ENCODE assay signal across 8 mouse cellular contexts in the genomic region with DNA sequence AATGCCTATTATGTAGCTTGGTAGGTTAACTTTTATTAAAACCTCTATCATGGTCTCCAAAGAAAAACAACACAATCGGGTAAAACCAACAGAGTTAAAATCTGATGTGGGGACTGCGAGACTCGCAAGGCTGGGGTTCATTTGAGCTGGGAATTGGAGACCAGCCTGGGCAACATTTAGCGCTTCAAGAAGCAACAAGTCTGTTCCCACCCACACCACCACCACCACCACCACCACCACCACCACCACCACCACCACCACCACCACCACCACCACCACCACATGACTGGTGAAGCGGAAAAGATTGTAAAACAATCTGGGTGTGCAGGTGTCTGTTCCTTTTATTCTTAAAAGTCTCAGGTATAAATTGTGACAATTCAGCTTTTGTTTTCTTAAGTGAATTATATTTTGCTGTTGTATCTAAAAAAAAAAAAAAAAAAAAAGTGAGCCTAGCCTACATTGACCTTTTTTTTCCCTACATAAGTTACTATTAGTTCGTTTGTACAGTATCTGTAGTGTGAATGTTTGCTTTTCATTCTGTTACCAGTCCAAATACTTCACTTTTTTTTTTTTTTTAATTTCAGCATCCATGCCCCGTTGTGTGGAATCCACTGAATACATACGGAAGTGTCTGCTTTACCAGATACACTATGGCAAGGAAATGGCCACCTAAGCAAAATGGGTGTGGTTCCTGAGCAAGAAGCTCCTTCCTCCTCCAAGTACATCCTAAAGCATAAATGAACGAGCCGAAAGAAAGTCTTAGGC. TPM values are rescaled to one million over a fixed set of nuclear protein-coding genes. Genes with fewer than 3 reads are reported as not detected.
DNase-seq lines count a peak whose midpoint lies in the region; ATAC-seq and TF ChIP-seq lines count a peak whose summit lies in the region.

No protein-coding gene starts in this region.

- peaks cover 19 to 37% of the 10 kb centered on the region in 2 experiments for H3K36me3 ChIP-seq in CH12.LX (replicated peaks in 1 of 2; ENCODE audit: control insufficient read depth in 1 of 2, insufficient read depth in 1 of 2, low read length in 1 of 2)
- peaks cover 33% of the 10 kb centered on the region for H3K36me3 ChIP-seq in hindbrain, embryonic 10.5 days
- peaks cover 26% of the 10 kb centered on the region for H3K36me3 ChIP-seq in liver, postnatal 0 days (replicated peaks; ENCODE audit: insufficient read depth, low read length)

- 57% methylated on average over 10 of the region's 10 CpGs for WGBS in hindbrain, embryonic 10.5 days
- 40% methylated on average over 10 of the region's 10 CpGs for WGBS in liver, postnatal 0 days (ENCODE audit: insufficient replicate concordance)

- ATAC-seq in liver, postnatal 0 days = peak; percentile 2; the same call in 1 of the 2 replicates
- ATAC-seq in inflammation-experienced regulatory T-cells, adult 6 months = no peak

- H3K4me2 ChIP-seq in CH12.LX (ENCODE audit: insufficient read depth, low read depth, poor library complexity, severe bottlenecking) = peak overlapping the region; percentile 59; the same call in 1 of the 2 replicates
- peak overlapping the region; percentile 98 for H3K4me2 ChIP-seq in liver, postnatal 0 days (ENCODE audit: low read depth, low read length)

- H3K9ac ChIP-seq in CH12.LX (ENCODE audit: insufficient read depth, low read depth) = peak overlapping the region; percentile 60; the same call in 1 of the 2 replicates
- H3K9ac ChIP-seq in liver, postnatal 0 days (replicated peaks) = peak overlapping the region; percentile 79; the same call in 1 of the 2 replicates

- intact Hi-C loops in gastrocnemius, adult 2 months (cut with DNase I) = no loop called here

- H3K9me3 ChIP-seq in CH12.LX (replicated peaks; ENCODE audit: low read length) = no peaks in the 10 kb centered on the region
- no peaks in the 10 kb centered on the region for H3K9me3 ChIP-seq in hindbrain, embryonic 10.5 days
- no peaks in the 10 kb centered on the region for H3K9me3 ChIP-seq in liver, postnatal 0 days (ENCODE audit: low read length)

- TF ChIP-seq EP300 in CH12.LX (IDR thresholded peaks at IDR 0.05; ENCODE audit: low read length) = no peak
- TF ChIP-seq EP300 in liver, postnatal 0 days (IDR thresholded peaks at IDR 0.05; ENCODE audit: low read depth) = no peak

- H3K4me3 ChIP-seq in gastrocnemius, adult 2 months = peak overlapping the region; percentile 80
- peak overlapping the region in 2 of 3 experiments; percentile 64 to 70 for H3K4me3 ChIP-seq in CH12.LX (replicated peaks in 1 of 3; ENCODE audit: low read depth in 2 of 3, low read length in 2 of 3, poor library complexity in 1 of 3)
- peak overlapping the region; percentile 72 for H3K4me3 ChIP-seq in hindbrain, embryonic 10.5 days
- peak overlapping the region; percentile 72 for H3K4me3 ChIP-seq in liver, postnatal 0 days (ENCODE audit: low read depth, low read length)

- no peak for DNase-seq in gastrocnemius, adult 2 months
- DNase-seq in gastrocnemius, adult 8-10 months (ENCODE audit: low spot score in 2 of 2) = no peak
- no peak for DNase-seq in CH12.LX (ENCODE audit: extremely low read depth)
- no peak for DNase-seq in hindbrain, embryonic 10.5 days (ENCODE audit: low spot score)
- DNase-seq in liver, postnatal 0 days = no peak
- no peak for DNase-seq in embryo, embryonic 10 days (ENCODE audit: low spot score)
- no peak for DNase-seq in spleen, postnatal 14 days (ENCODE audit: low spot score in 2 of 2)

- dilution Hi-C loops in CH12.LX (cut with MboI; ENCODE audit: extremely low pct_ligation_motif_present, extremely low pct_unique_long_range_greater_than_20kb, low sequenced_read_pairs) = no loop called here

- H3K4me1 ChIP-seq in CH12.LX (ENCODE audit: control insufficient read depth in 1 of 2, insufficient read depth in 2 of 2) = peaks cover 0 to 23% of the 10 kb centered on the region in 2 experiments; a peak in 2 of 4 replicates
- peaks cover 21% of the 10 kb centered on the region; the same call in 1 of the 2 replicates for H3K4me1 ChIP-seq in hindbrain, embryonic 10.5 days (replicated peaks)
- peaks cover 26% of the 10 kb centered on the region for H3K4me1 ChIP-seq in liver, postnatal 0 days (ENCODE audit: insufficient read depth)

- no peak for TF ChIP-seq CTCF in gastrocnemius, adult 2 months (IDR thresholded peaks at IDR 0.05)
- TF ChIP-seq CTCF in CH12.LX (conservative IDR thresholded peaks at IDR 0.05 in 1 of 2, IDR thresholded peaks at IDR 0.05 in 1 of 2; ENCODE audit: low read depth in 2 of 2, low read length in 2 of 2) = no peak
- TF ChIP-seq CTCF in liver, postnatal 0 days (IDR thresholded peaks at IDR 0.05; ENCODE audit: low read depth) = no peak

- in situ Hi-C loops in CH12.LX (cut with MboI; ENCODE audit: low pct_ligation_motif_present, low pct_unique_long_range_greater_than_20kb, low sequenced_read_pairs) = no loop called here

- no peak for TF ChIP-seq POLR2A in CH12.LX (IDR thresholded peaks at IDR 0.05; ENCODE audit: low read depth, low read length)

- H3K27me3 ChIP-seq in CH12.LX (replicated peaks) = no peaks in the 10 kb centered on the region
- H3K27me3 ChIP-seq in hindbrain, embryonic 10.5 days (ENCODE audit: insufficient read depth, poor library complexity, severe bottlenecking) = no peaks in the 10 kb centered on the region; the same call in 1 of the 2 replicates
- no peaks in the 10 kb centered on the region for H3K27me3 ChIP-seq in liver, postnatal 0 days (ENCODE audit: insufficient read depth, low read length)

- peak overlapping the region; percentile 85 for H3K27ac ChIP-seq in gastrocnemius, adult 2 months
- H3K27ac ChIP-seq in CH12.LX (ENCODE audit: insufficient read depth, low read depth) = no peak overlapping the region
- peak overlapping the region; percentile 90 for H3K27ac ChIP-seq in hindbrain, embryonic 10.5 days
- H3K27ac ChIP-seq in liver, postnatal 0 days (ENCODE audit: low read depth) = peak overlapping the region; percentile 93

- no peaks in the 10 kb centered on the region for H3K79me2 ChIP-seq in CH12.LX (replicated peaks; ENCODE audit: control insufficient read depth, extremely low read depth, insufficient read depth, poor library complexity, severe bottlenecking)

- no peak for TF ChIP-seq RAD21 in CH12.LX (IDR thresholded peaks at IDR 0.05; ENCODE audit: low read depth, low read length)

TF ChIP-seq in CH12.LX, 34 proteins besides CTCF, POLR2A, EP300 and RAD21:
- TF ChIP-seq MXI1 (IDR thresholded peaks at IDR 0.05; ENCODE audit: low read depth, low read length) (no peak), MAFK (IDR thresholded peaks at IDR 0.05; ENCODE audit: insufficient replicate concordance, low read length) (no peak), SMC3 (IDR thresholded peaks at IDR 0.05; ENCODE audit: low read depth, low read length) (no peak), CHD1 (IDR thresholded peaks at IDR 0.05; ENCODE audit: low read depth, low read length) (no peak), KAT2A (IDR thresholded peaks at IDR 0.05; ENCODE audit: insufficient replicate concordance, low read length) (no peak), ETS1 (conservative IDR thresholded peaks at IDR 0.05; ENCODE audit: low read depth, low read length) (no peak), MAZ (IDR thresholded peaks at IDR 0.05; ENCODE audit: low read depth, low read length) (no peak), TBP (conservative IDR thresholded peaks at IDR 0.05; ENCODE audit: low read depth, low read length) (no peak), GABPA (IDR thresholded peaks at IDR 0.05; ENCODE audit: insufficient replicate concordance, low read depth, low read length) (no peak), E2F4 (IDR thresholded peaks at IDR 0.05; ENCODE audit: insufficient replicate concordance, low read depth, low read length) (no peak), TCF12 (IDR thresholded peaks at IDR 0.05; ENCODE audit: low read depth, low read length) (no peak), JUND (conservative IDR thresholded peaks at IDR 0.05; ENCODE audit: low read depth, low read length) (no peak), HCFC1 (IDR thresholded peaks at IDR 0.05; ENCODE audit: low read depth, low read length) (no peak), NRF1 (IDR thresholded peaks at IDR 0.05; ENCODE audit: low read depth, low read length) (no peak), ZC3H11A (IDR thresholded peaks at IDR 0.05; ENCODE audit: low read depth, low read length) (no peak)

RNA-seq across cellular contexts. Expression of gene Ropn1l, which starts 0.7 kb away (rescaled TPM):
- not detected for total RNA-seq in gastrocnemius, adult 2 months (2021)
- not detected for total RNA-seq in gastrocnemius, adult 8-10 months (2022)
- total RNA-seq in CH12.LX (2012; rRNA removed) (2.1 and 2.9 TPM in 2 replicates), CH12.LX (2014; rRNA removed) (2.0 and 2.6 TPM in 2 replicates)
- polyA plus RNA-seq in CH12.LX (2012; ENCODE audit: insufficient read length, low read depth) = 1.1 and 1.7 TPM in 2 replicates
- polyA plus RNA-seq in hindbrain, embryonic 10.5 days (2016; fragmentation: Nextera tagmentation; extraction: Ambion mirVana) = 3.4 and 4.5 TPM in 2 replicates
- 7.9 and 9.8 TPM in 2 replicates for polyA plus RNA-seq in liver, postnatal 0 days (2015; fragmentation: Nextera tagmentation; extraction: Ambion mirVana)
- 1 to 10 TPM in 1 of 3 experiments, not detected in 2; 1.0 TPM for polyA plus RNA-seq in inflammation-experienced regulatory T-cells, adult 6 months (2017; shearing (Covaris generic))
